Mouse (Mus musculus): ENCODE data around the gene Tmigd3.

Tmigd3 gene

GRCm38 (mm10) chr3:105870558-105870957 lies at the start of gene Tmigd3, which contains the start of gene Adora3:
Gene Tmigd3, plus strand, starts transcription at chr3:105870903.
Gene Adora3, plus strand, starts transcription at chr3:105870858.
- no peak for DNase-seq (ENCODE audit: low spot score in 2 of 2)

- no peak for DNase-seq (ENCODE audit: low spot score in 2 of 2)
Observed at GRCm38 (mm10) chr3:105821504-105821903, 49.2 kb upstream of the Tmigd3 start.

- DNase-seq (ENCODE audit: low spot score in 2 of 2): no peak
Observed at GRCm38 (mm10) chr3:105823609-105824008, 47.1 kb upstream of the Tmigd3 start.

GRCm38 (mm10) chr3:105824103-105824502 lies 46.6 kb upstream of the Tmigd3 start:
- no peak for DNase-seq (ENCODE audit: low spot score in 2 of 2)

- no peak for DNase-seq (ENCODE audit: low spot score in 2 of 2)
Observed at GRCm38 (mm10) chr3:105824704-105825103, 46.0 kb upstream of the Tmigd3 start.

GRCm38 (mm10) chr3:105825501-105826161 lies 45.1 kb upstream of the Tmigd3 start:
- no peak for DNase-seq (ENCODE audit: low spot score in 2 of 2)

GRCm38 (mm10) chr3:105831584-105831983 lies 39.1 kb upstream of the Tmigd3 start:
- no peak for DNase-seq (ENCODE audit: low spot score in 2 of 2)

- no peak for DNase-seq (ENCODE audit: low spot score in 2 of 2)
Observed at GRCm38 (mm10) chr3:105835875-105836274, 34.8 kb upstream of the Tmigd3 start.

GRCm38 (mm10) chr3:105836883-105837282 lies 33.8 kb upstream of the Tmigd3 start:
- no peak for DNase-seq (ENCODE audit: low spot score in 2 of 2)

- DNase-seq (ENCODE audit: low spot score in 2 of 2): no peak
Observed at GRCm38 (mm10) chr3:105838655-105839054, 32.0 kb upstream of the Tmigd3 start.

- DNase-seq (ENCODE audit: low spot score in 2 of 2): no peak
Observed at GRCm38 (mm10) chr3:105839836-105840235, 30.9 kb upstream of the Tmigd3 start.

- no peak for DNase-seq (ENCODE audit: low spot score in 2 of 2)
Observed at GRCm38 (mm10) chr3:105846294-105847069, 24.2 kb upstream of the Tmigd3 start.

GRCm38 (mm10) chr3:105853781-105854180 lies 16.9 kb upstream of the Tmigd3 start:
- no peak for DNase-seq (ENCODE audit: low spot score in 2 of 2)

- no peak for DNase-seq (ENCODE audit: low spot score in 2 of 2)
Observed at GRCm38 (mm10) chr3:105854786-105855185, 15.9 kb upstream of the Tmigd3 start.

GRCm38 (mm10) chr3:105857513-105857912 lies 13.2 kb upstream of the Tmigd3 start:
- peak; percentile 22 to 38 for DNase-seq (ENCODE audit: low spot score in 2 of 2)

GRCm38 (mm10) chr3:105861747-105862366 lies 8.8 kb upstream of the Tmigd3 start:
- DNase-seq (ENCODE audit: low spot score in 2 of 2): no peak

GRCm38 (mm10) chr3:105864123-105864522 lies 6.6 kb upstream of the Tmigd3 start:
- no peak for DNase-seq (ENCODE audit: low spot score in 2 of 2)

GRCm38 (mm10) chr3:105865122-105865521 lies 5.6 kb upstream of the Tmigd3 start:
- no peak for DNase-seq (ENCODE audit: low spot score in 2 of 2)

GRCm38 (mm10) chr3:105868135-105868534 lies 2.6 kb upstream of the Tmigd3 start:
- no peak for DNase-seq (ENCODE audit: low spot score in 2 of 2)

GRCm38 (mm10) chr3:105872034-105872433 lies 1.3 kb downstream of the Tmigd3 start:
- DNase-seq (ENCODE audit: low spot score in 2 of 2): no peak

GRCm38 (mm10) chr3:105872579-105872978 lies 1.9 kb downstream of the Tmigd3 start:
- no peak for DNase-seq (ENCODE audit: low spot score in 2 of 2)

Measured in thymus, postnatal 10 days (tissue).